Mouse (Mus musculus): ENCODE results near the gene Col1a1.

- 0 out of 2 replicates have a peak, but pooled peaks have one; percentile 5 for TF ChIP-seq CTCF (IDR thresholded peaks at IDR 0.05; ENCODE audit: low read depth)
- TF ChIP-seq EP300 (optimal IDR thresholded peaks at IDR 0.05): no peak
Measured at GRCm38 (mm10) chr11:94936045-94936444, at the start of gene Col1a1.

Measured in stomach, postnatal 0 days (tissue).